17 mouse cellular contexts compared by ENCODE assay signal in the genomic region with DNA sequence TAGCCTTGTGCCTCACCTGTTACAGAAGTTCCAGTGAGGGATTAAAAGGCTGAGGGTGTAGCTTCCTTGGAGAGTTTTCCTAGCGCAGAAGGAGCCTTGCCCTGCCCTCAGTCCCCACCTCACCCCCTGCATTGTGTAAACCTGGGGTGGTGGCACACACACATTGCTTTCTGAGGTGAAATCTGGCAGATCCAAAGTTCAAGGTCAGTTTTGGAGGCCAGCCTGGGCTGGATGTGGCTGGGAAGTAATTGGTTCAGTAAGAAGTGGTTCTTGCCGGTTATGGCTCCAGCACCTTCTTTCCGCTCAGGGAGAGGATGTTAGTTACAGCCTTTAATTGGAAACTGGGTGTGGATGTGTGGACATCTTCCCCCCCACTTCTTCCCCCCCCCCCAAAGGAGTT.
DNase-seq lines count a peak whose midpoint lies in the region; ATAC-seq lines count a peak whose summit lies in the region.
"Had no signal": no experiment of that assay in that cellular context is flagged by ENCODE, and none has a peak within 500 bp of the region (broad histone marks: within the 10 kb centered on the region; RNA-seq: fewer than 3 reads in every experiment).

No protein-coding gene starts in this region.

- ATAC-seq in monocyte, adult 5-6 weeks (replicated peaks; ENCODE audit: insufficient number of reproducible peaks, low FRiP score, low TSS enrichment, poor library complexity, severe bottlenecking) = no peak
- ATAC-seq: forebrain, embryonic 14.5 days; forebrain, postnatal 0 days had no signal

- DNase-seq in kidney, adult 9 months = peak; percentile 16
- no peak for DNase-seq in kidney, postnatal 36 days
- peak; percentile 99 for DNase-seq in ES-CJ7 (ENCODE audit: low read depth, low spot score)
- peak; percentile 67 for DNase-seq in WW6 (ENCODE audit: low read depth, low spot score)
- no peak for DNase-seq in retina, embryonic 14.5 days (ENCODE audit: low spot score)
- DNase-seq: adrenal gland, adult 2 months; adrenal gland, postnatal 14 days; cerebellum, adult 11 months; cerebellum, adult 2 months; cerebellum, adult 9-11 months; cerebellum, postnatal 25 days; forebrain, postnatal 0 days; gastrocnemius, adult 2 months; gastrocnemius, postnatal 14 days; heart, adult 11 months had no signal

Comparison
In these comparisons a context has a peak if more than half of its experiments do, and no peak if none do; other contexts are left out.
1. DNase-seq: peak in kidney, adult 9 months (single experiment), ES-CJ7 (single experiment) and WW6 (single experiment); none in kidney, postnatal 36 days (0 of 2) and retina, embryonic 14.5 days (single experiment).